Mouse (Mus musculus) CH12.LX (cell line): ENCODE data around the gene Pdgfc. TPM values are rescaled to one million over a fixed set of nuclear protein-coding genes. Genes with fewer than 3 reads are reported as not detected.

ENCODE experiments used
- DNase-seq: peaks from one replicate; pipeline ENCODE4 v3.0.0-alpha.2; 2013; ENCODE audit errors: extremely low read depth
- H3K27ac ChIP-seq: 2 replicates; pipeline ENCODE4 v1.5.1; 2012; ENCODE audit warnings: low read depth, mild to moderate bottlenecking, control low read depth, moderate library complexity; ENCODE audit not compliant: insufficient read depth
- H3K27me3 ChIP-seq: replicated peaks from 2 replicates; pipeline ENCODE3; 2012; ENCODE audit warnings: inconsistent platforms
- H3K36me3 ChIP-seq, 2 experiments: replicated peaks in 1 of 2; 2 replicates each; pipeline versions ENCODE3 to v1.6.1; 2012; ENCODE audit warnings: inconsistent platforms in 1 of 2, low read length in 1 of 2, mild to moderate bottlenecking in 1 of 2, mixed read lengths in 1 of 2, moderate library complexity in 1 of 2; ENCODE audit not compliant: control insufficient read depth in 1 of 2, insufficient read depth in 1 of 2
- H3K4me1 ChIP-seq, 2 experiments: 2 replicates each; pipeline ENCODE4 v1.6.1; 2012; ENCODE audit warnings: inconsistent platforms in 1 of 2, moderate library complexity in 1 of 2; ENCODE audit not compliant: insufficient read depth in 2 of 2, control insufficient read depth in 1 of 2
- H3K4me2 ChIP-seq: 2 replicates; pipeline ENCODE4 v1.6.1; 2012; ENCODE audit warnings: low read depth, mild to moderate bottlenecking, control low read depth; ENCODE audit not compliant: poor library complexity, insufficient read depth, severe bottlenecking
- H3K4me3 ChIP-seq, 3 experiments: fragments of 150-350 bp in 1 of 3; sonication (generic) in 1 of 3; replicated peaks in 1 of 3; 2 replicates each; pipeline versions ENCODE3 to v1.5.1; 2011 to 2012; ENCODE audit warnings: low read depth in 2 of 3, low read length in 2 of 3, mild to moderate bottlenecking in 2 of 3, moderate library complexity in 2 of 3, control low read depth in 1 of 3, improper control_type of control experiment in 1 of 3, inconsistent platforms in 1 of 3, mixed read lengths in 1 of 3; ENCODE audit not compliant: poor library complexity in 1 of 3
- H3K79me2 ChIP-seq: replicated peaks from 2 replicates; pipeline ENCODE4 v1.6.1; 2012; ENCODE audit warnings: mild to moderate bottlenecking, moderate library complexity; ENCODE audit not compliant: control insufficient read depth, poor library complexity, insufficient read depth, severe bottlenecking; ENCODE audit errors: extremely low read depth
- H3K9ac ChIP-seq: 2 replicates; pipeline ENCODE4 v1.6.1; 2012; ENCODE audit warnings: low read depth, mild to moderate bottlenecking, control low read depth, moderate library complexity; ENCODE audit not compliant: insufficient read depth
- H3K9me3 ChIP-seq: replicated peaks from 2 replicates; pipeline ENCODE3; 2012; ENCODE audit warnings: low read length, inconsistent platforms, mixed read lengths
- BHLHE40 ChIP-seq: IDR thresholded peaks from 2 replicates; pipeline ENCODE4 v1.6.1; 2011; ENCODE audit warnings: mild to moderate bottlenecking, low read depth, low read length, improper control_type of control experiment
- CHD1 ChIP-seq: IDR thresholded peaks from 2 replicates; pipeline ENCODE4 v1.6.1; 2012; ENCODE audit warnings: low read depth, low read length, improper control_type of control experiment, inconsistent platforms
- CHD2 ChIP-seq: IDR thresholded peaks from 2 replicates; pipeline ENCODE4 v1.6.1; 2011; ENCODE audit warnings: low read length, improper control_type of control experiment
- EP300 ChIP-seq: IDR thresholded peaks from 2 replicates; pipeline ENCODE4 v1.6.1; 2011; ENCODE audit warnings: low read length, improper control_type of control experiment
- ETS1 ChIP-seq: conservative IDR thresholded peaks from 2 replicates; pipeline ENCODE4 v1.6.1; 2012; ENCODE audit warnings: low read depth, mild to moderate bottlenecking, inconsistent platforms, low read length, improper control_type of control experiment, moderate library complexity
- HCFC1 ChIP-seq: IDR thresholded peaks from 2 replicates; pipeline ENCODE4 v1.6.1; 2012; ENCODE audit warnings: low read depth, mild to moderate bottlenecking, inconsistent platforms, low read length, improper control_type of control experiment
- JUN ChIP-seq: IDR thresholded peaks from 2 replicates; pipeline ENCODE4 v1.6.1; 2011; ENCODE audit warnings: low read depth, mild to moderate bottlenecking, low read length, improper control_type of control experiment, moderate library complexity; ENCODE audit not compliant: insufficient read depth
- JUND ChIP-seq: conservative IDR thresholded peaks from 2 replicates; pipeline ENCODE4 v1.6.1; 2011; ENCODE audit warnings: low read depth, low read length, improper control_type of control experiment
- KAT2A ChIP-seq: IDR thresholded peaks from 2 replicates; pipeline ENCODE4 v1.6.1; 2012; ENCODE audit warnings: low read length, improper control_type of control experiment, inconsistent platforms; ENCODE audit not compliant: insufficient replicate concordance
- MAX ChIP-seq: IDR thresholded peaks from 2 replicates; pipeline ENCODE4 v1.6.1; 2011; ENCODE audit warnings: low read length, improper control_type of control experiment
- MAZ ChIP-seq: IDR thresholded peaks from 2 replicates; pipeline ENCODE4 v1.6.1; 2012; ENCODE audit warnings: low read depth, mild to moderate bottlenecking, inconsistent platforms, low read length, improper control_type of control experiment, moderate library complexity
- MXI1 ChIP-seq: IDR thresholded peaks from 2 replicates; pipeline ENCODE4 v1.6.1; 2011; ENCODE audit warnings: mild to moderate bottlenecking, low read depth, low read length, improper control_type of control experiment
- MYC ChIP-seq: IDR thresholded peaks from 2 replicates; pipeline ENCODE4 v1.6.1; 2011; ENCODE audit warnings: low read depth, mild to moderate bottlenecking, improper control_type of control experiment, low read length
- POLR2A ChIP-seq: IDR thresholded peaks from 2 replicates; pipeline ENCODE4 v1.6.1; 2011; ENCODE audit warnings: low read depth, mild to moderate bottlenecking, improper control_type of control experiment, low read length
- POLR2AphosphoS2 ChIP-seq: IDR thresholded peaks from 2 replicates; pipeline ENCODE4 v1.6.1; 2011; ENCODE audit warnings: low read depth, low read length, improper control_type of control experiment
- SIN3A ChIP-seq: IDR thresholded peaks from 2 replicates; pipeline ENCODE4 v1.6.1; 2012; ENCODE audit warnings: low read length, improper control_type of control experiment, inconsistent platforms
- TCF12 ChIP-seq: IDR thresholded peaks from 2 replicates; pipeline ENCODE4 v1.6.1; 2014; ENCODE audit warnings: low read depth, mild to moderate bottlenecking, inconsistent platforms, low read length, improper control_type of control experiment
- USF2 ChIP-seq: conservative IDR thresholded peaks from 2 replicates; pipeline ENCODE4 v1.6.1; 2011; ENCODE audit warnings: low read depth, low read length, improper control_type of control experiment
- dilution Hi-C: fragments of 300-500 bp; cut with MboI; formaldehyde crosslinking; loops from 2 replicates; pipeline ENCODE4 v1.14.3; 2020; ENCODE audit warnings: low sequenced_read_pairs; ENCODE audit not compliant: extremely low pct_unique_long_range_greater_than_20kb, extremely low pct_ligation_motif_present
- in situ Hi-C: fragments of 300-500 bp; cut with MboI; formaldehyde crosslinking; loops from 3 replicates; pipeline ENCODE4 v1.14.3; 2019; ENCODE audit warnings: low sequenced_read_pairs, low pct_ligation_motif_present, low pct_unique_long_range_greater_than_20kb, mixed read lengths
- polyA plus RNA-seq: library from polyadenylated mRNA; unstranded; fragments of >175 nt; gene quantifications from 2 replicates; pipeline ENCODE4 v1.2.1, GENCODE M21; 2012; ENCODE audit warnings: low read depth; ENCODE audit not compliant: insufficient read length
- total RNA-seq, 2 experiments: library from RNA; depleted of rRNA; stranded (reverse); fragments of 300-350 nt in 1 of 2; fragments of >200 nt in 1 of 2; gene quantifications; 2 replicates each; pipeline ENCODE4 v1.2.3; 2012 to 2014

Gene Pdgfc
- total and polyA plus RNA-seq, 3 experiments, result 0.09 to 0.20 (median 0.17) TPM

- no peak for DNase-seq
- in situ Hi-C loops (no loop called here), dilution Hi-C loops (no loop called here)
- no peak overlapping the region for H3K4me2 ChIP-seq
- no peak for TF ChIP-seq USF2
- TF ChIP-seq MYC, result no peak
- TF ChIP-seq TCF12, result no peak
- no peak for TF ChIP-seq POLR2AphosphoS2
- no peak for TF ChIP-seq HCFC1
- no peak for TF ChIP-seq MAX
- TF ChIP-seq CHD2, result no peak
- TF ChIP-seq BHLHE40, result no peak
- TF ChIP-seq MXI1, result no peak
- TF ChIP-seq CHD1, result no peak
- TF ChIP-seq JUN, result no peak
- TF ChIP-seq JUND, result no peak
- TF ChIP-seq MAZ, result no peak
- H3K4me1 ChIP-seq, result no peaks in the 10 kb centered on the region
- H3K36me3 ChIP-seq, result no peaks in the 10 kb centered on the region
- no peaks in the 10 kb centered on the region for H3K79me2 ChIP-seq
- H3K27ac ChIP-seq, result no peak overlapping the region
- no peaks in the 10 kb centered on the region for H3K27me3 ChIP-seq
- H3K9me3 ChIP-seq, result no peaks in the 10 kb centered on the region
- H3K9ac ChIP-seq, result no peak overlapping the region
- no peak overlapping the region for H3K4me3 ChIP-seq
Measured at GRCm38 (mm10) chr3:81181319-81182013, 145.2 kb downstream of the Pdgfc start.

GRCm38 (mm10) chr3:81196937-81197336, 160.7 kb downstream of the Pdgfc start:
- no peaks in the 10 kb centered on the region for H3K79me2 ChIP-seq
- no peak overlapping the region for H3K4me3 ChIP-seq
- H3K4me2 ChIP-seq, result no peak overlapping the region
- dilution Hi-C loops, result no loop called here
- in situ Hi-C loops, result no loop called here
- H3K9me3 ChIP-seq, result no peaks in the 10 kb centered on the region
- no peak overlapping the region for H3K9ac ChIP-seq
- H3K4me1 ChIP-seq, result peaks cover 0 to 5% of the 10 kb centered on the region in 2 experiments; a peak in 1 of 4 replicates
- H3K27ac ChIP-seq, result no peak overlapping the region
- TF ChIP-seq EP300 (no peak), SIN3A (no peak), KAT2A (no peak), POLR2A (no peak), POLR2AphosphoS2 (no peak), ETS1 (no peak)
- H3K36me3 ChIP-seq, result no peaks in the 10 kb centered on the region
- DNase-seq, result no peak
- no peaks in the 10 kb centered on the region for H3K27me3 ChIP-seq
